Mouse (Mus musculus) activated CD4-positive, CD25-positive, alpha-beta regulatory T cell, adult 4 months (primary cell): ENCODE results near the gene Tlk1. TPM values are rescaled to one million over a fixed set of nuclear protein-coding genes. Genes with fewer than 3 reads are reported as not detected.

ENCODE experiments used
- ATAC-seq: one replicate; pipeline ENCODE4 v1.8.0; 2017
- polyA plus RNA-seq, 2 experiments: library from polyadenylated mRNA; unstranded; fragments of 100-300 nt; shearing (Covaris generic); gene quantifications; one replicate each; pipeline ENCODE4 v1.2.1; 2017

Gene Tlk1
- polyA plus RNA-seq, 2 experiments from 2014 or later = 32.6 to 42.9 TPM

DNA sequence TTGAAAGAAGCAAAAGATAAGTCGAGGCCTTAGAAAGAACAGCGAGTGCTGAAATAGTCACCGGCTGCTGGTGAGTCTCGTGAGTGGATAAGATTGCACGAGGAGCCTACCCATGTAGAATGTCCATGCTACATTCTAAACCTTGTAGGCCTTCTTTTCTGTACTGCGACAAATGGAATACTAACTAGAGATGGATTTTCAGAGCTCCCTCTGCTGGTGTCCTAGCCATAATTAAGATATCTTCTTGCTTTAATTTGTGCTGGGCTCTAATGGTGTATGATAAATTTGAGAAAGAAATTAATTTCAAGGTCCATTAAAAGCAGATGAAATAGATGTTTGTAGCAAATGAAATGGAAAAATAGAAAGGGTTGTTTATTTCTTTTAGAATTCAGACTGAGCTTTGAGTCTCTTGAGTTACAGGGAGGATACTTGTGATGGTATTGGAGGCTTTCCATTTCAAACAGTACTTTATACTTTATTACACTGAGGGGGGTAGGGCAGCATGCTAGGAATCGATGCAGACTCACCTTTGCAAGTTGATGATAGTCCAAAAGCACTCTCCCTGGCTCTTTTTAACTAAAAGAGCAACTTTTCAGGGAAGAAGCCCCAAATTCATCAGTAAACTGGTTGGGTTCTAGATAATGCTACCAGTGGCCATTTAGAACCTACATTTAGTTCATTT is 151.9 kb downstream of the Tlk1 start:
- no peak for ATAC-seq

DNA sequence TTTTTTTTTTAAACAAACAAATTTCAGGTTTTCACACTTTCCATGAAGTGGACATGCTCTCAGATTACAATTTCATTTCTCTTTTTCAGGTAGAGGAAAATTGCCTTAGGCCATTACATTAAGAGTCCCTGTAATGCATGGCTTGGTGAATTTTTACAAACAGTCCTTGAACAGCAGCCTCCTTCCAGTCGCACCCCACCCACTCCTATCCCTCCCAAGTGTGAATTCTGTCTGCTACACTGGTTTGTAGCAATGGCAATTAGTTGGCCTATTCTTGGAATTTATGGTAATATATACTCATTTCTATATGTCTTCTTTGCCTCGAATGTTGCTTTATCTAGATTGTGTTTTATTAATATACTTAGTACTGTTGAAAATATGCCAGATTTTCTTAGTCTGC is 153.1 kb downstream of the Tlk1 start:
- ATAC-seq = no peak

DNA sequence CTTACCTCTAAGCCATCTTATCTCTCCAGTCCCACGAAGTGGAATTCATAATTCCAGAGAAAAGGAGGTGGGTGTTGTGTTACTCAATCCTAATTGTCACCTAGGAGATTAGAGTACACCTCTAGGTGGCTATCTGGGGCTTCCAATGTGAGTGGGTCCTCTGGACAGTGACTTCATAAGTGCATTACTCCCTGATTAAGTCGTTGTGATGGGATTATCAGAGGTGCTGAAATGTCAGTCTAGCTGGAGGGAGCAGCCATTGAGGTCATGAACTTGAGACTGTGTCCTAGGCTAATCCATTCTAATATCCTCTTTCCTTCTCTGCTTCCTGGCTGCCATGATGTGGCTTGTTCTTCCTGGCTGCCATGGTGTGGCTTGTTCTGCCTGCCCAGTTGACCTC is 155.6 kb downstream of the Tlk1 start:
- ATAC-seq = no peak

DNA sequence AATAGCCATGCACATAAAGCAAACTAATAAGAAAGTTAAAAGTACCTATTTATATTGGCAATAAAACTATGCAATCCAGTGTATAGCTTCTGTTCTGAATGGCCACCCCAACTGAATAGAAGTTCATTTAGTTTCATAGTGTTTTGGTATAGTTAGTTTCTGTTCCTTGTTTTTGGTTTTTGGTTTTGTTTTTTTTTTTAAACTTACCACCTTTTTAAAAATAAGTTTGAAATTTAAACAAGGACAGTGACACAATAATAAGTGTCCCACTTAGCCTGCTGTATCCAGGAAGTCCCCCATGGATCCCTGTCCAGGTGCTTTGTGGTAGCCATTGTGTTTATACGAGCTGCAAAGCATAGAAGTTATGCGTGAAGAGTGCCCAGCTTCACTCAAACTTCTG is 156.3 kb downstream of the Tlk1 start:
- ATAC-seq = no peak

DNA sequence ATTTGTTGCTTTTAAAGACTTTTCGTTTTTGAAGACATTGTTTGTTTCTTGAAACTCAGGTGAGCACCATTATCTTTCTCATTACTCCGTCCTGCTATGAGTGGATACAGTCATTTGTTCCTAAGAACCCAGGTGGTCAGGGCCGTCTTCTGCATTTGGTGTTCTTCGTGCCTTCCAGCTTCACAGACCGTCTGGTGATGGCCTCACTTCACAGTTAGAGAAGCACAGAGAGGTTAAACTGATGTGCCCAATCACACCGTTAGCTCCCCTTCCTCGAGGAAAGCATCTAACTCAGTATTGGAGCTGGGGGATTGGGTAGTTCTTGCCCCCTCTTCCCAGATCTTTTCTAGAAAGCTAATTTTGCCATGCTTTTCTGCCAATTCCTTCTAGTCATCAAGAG is 158.5 kb downstream of the Tlk1 start:
- no peak for ATAC-seq

DNA sequence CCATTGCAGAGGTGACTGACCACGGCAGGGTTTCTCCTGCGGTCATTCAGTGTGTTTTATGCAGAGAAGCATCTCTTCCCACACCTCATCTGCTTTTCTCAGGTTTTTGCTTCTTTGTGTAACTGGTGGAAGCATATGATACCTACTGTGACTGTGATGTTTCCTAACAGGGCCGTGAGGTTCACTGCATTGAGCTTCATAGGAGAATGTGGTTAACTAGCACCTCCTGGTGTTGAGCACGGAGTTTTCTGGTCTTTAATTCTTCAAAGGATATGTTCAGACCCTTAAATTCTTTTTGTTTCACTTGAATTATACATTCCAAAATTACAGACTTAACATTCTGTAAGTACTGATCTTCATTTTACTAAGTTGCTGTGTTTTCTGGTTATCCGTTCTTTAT is 161.8 kb downstream of the Tlk1 start:
- no peak for ATAC-seq

Other genes with a start within 250 kb of the Tlk1 start
- 10 to 100 TPM; 44.7 to 48.2 TPM for gene Gorasp2, start 164.2 kb downstream of the Tlk1 start, polyA plus RNA-seq
- gene Gm26558, start 163.6 kb downstream of the Tlk1 start, polyA plus RNA-seq = not detected
- 10 to 100 TPM; 22.1 to 22.4 TPM for gene Dcaf17, start 229.6 kb upstream of the Tlk1 start, polyA plus RNA-seq
- gene Mettl8, start 229.9 kb upstream of the Tlk1 start, polyA plus RNA-seq = 10 to 100 TPM; 11.7 to 15.1 TPM